Comparison of ENCODE assay signal across 8 mouse cellular contexts in genomic region chr5:77094510-77095491, GRCm38 (mm10). TPM values are rescaled to one million over a fixed set of nuclear protein-coding genes. Genes with fewer than 3 reads are reported as not detected.
DNase-seq lines count a peak whose midpoint lies in the region; ATAC-seq and TF ChIP-seq lines count a peak whose summit lies in the region.

No protein-coding gene starts in this region.

- H3K4me1 ChIP-seq in E14TG2a.4 (replicated peaks; ENCODE audit: low read depth, low read length): peaks cover 22% of the 10 kb centered on the region
- H3K4me1 ChIP-seq in forebrain, embryonic 14.5 days (ENCODE audit: control insufficient read depth, insufficient read depth, low read length): peaks cover 10% of the 10 kb centered on the region
- H3K4me1 ChIP-seq in lung, embryonic 15.5 days: peaks cover 26% of the 10 kb centered on the region
- H3K4me1 ChIP-seq in neural tube, embryonic 15.5 days: peaks cover 14% of the 10 kb centered on the region

- peak; percentile 73 for ATAC-seq in forebrain, embryonic 14.5 days
- peak; percentile 86 for ATAC-seq in lung, embryonic 15.5 days (ENCODE audit: borderline replicate concordance, extremely low read depth, low FRiP score, low TSS enrichment)
- ATAC-seq in neural tube, embryonic 15.5 days (ENCODE audit: low FRiP score): peak; percentile 73

- peaks cover 68% of the 10 kb centered on the region for H3K27me3 ChIP-seq in E14TG2a.4 (ENCODE audit: insufficient read depth, low read length)
- peaks cover 10% of the 10 kb centered on the region; the same call in 1 of the 2 replicates for H3K27me3 ChIP-seq in forebrain, embryonic 14.5 days (replicated peaks; ENCODE audit: control insufficient read depth, insufficient read depth, low read length)
- no peaks in the 10 kb centered on the region for H3K27me3 ChIP-seq in lung, embryonic 15.5 days
- no peaks in the 10 kb centered on the region for H3K27me3 ChIP-seq in neural tube, embryonic 15.5 days (replicated peaks)

- peak overlapping the region; percentile 63 for H3K9ac ChIP-seq in forebrain, embryonic 14.5 days (ENCODE audit: low read length)
- H3K9ac ChIP-seq in lung, embryonic 15.5 days: peak overlapping the region; percentile 61
- H3K9ac ChIP-seq in neural tube, embryonic 15.5 days (replicated peaks): peak overlapping the region; percentile 65

- peak overlapping the region; percentile 90 for H3K4me2 ChIP-seq in forebrain, embryonic 14.5 days (ENCODE audit: low read length)
- H3K4me2 ChIP-seq in lung, embryonic 15.5 days: peak overlapping the region; percentile 94
- peak overlapping the region; percentile 99 for H3K4me2 ChIP-seq in neural tube, embryonic 15.5 days

- TF ChIP-seq CTCF in E14TG2a.4 (conservative IDR thresholded peaks at IDR 0.05; ENCODE audit: low read length): no peak

- WGBS in forebrain, embryonic 14.5 days: under 1% methylated on average over 68 of the region's 69 CpGs
- WGBS in lung, embryonic 15.5 days: under 1% methylated on average over 69 of the region's 69 CpGs
- WGBS in neural tube, embryonic 15.5 days: under 1% methylated on average over 69 of the region's 69 CpGs

- no peak overlapping the region for H3K27ac ChIP-seq in forebrain, embryonic 14.5 days (ENCODE audit: low read depth, low read length)
- H3K27ac ChIP-seq in lung, embryonic 15.5 days: peak overlapping the region; percentile 58
- peak overlapping the region; percentile 79 for H3K27ac ChIP-seq in neural tube, embryonic 15.5 days (replicated peaks)

- intact Hi-C loops in heart, postnatal 25 days (cut with DNase I): no loop called here

- H3K36me3 ChIP-seq in E14TG2a.4 (ENCODE audit: insufficient read depth, low read length): no peaks in the 10 kb centered on the region
- H3K36me3 ChIP-seq in forebrain, embryonic 14.5 days (ENCODE audit: control insufficient read depth, insufficient read depth, low read length): no peaks in the 10 kb centered on the region
- no peaks in the 10 kb centered on the region for H3K36me3 ChIP-seq in lung, embryonic 15.5 days
- no peaks in the 10 kb centered on the region for H3K36me3 ChIP-seq in neural tube, embryonic 15.5 days

- DNase-seq in cerebellum, adult 11-12 months: peak; percentile 27
- peak; percentile 64 for DNase-seq in forebrain, embryonic 14.5 days (ENCODE audit: low spot score)
- DNase-seq in heart, postnatal 25 days (ENCODE audit: low spot score): peak; percentile 65
- peak; percentile 43 to 48 for DNase-seq in layer of hippocampus, adult 18-20 months (ENCODE audit: low spot score in 2 of 2)
- peak; percentile 25 to 34 for DNase-seq in thymus, adult 18-20 months

- peak overlapping the region; percentile 82 for H3K4me3 ChIP-seq in E14TG2a.4 (replicated peaks; ENCODE audit: low read length)
- H3K4me3 ChIP-seq in forebrain, embryonic 14.5 days (ENCODE audit: low read depth, low read length): peak overlapping the region; percentile 52
- peak overlapping the region; percentile 69 for H3K4me3 ChIP-seq in lung, embryonic 15.5 days
- peak overlapping the region; percentile 68 for H3K4me3 ChIP-seq in neural tube, embryonic 15.5 days (replicated peaks)

- H3K9me3 ChIP-seq in E14TG2a.4 (ENCODE audit: low read length): no peaks in the 10 kb centered on the region
- H3K9me3 ChIP-seq in forebrain, embryonic 14.5 days (replicated peaks; ENCODE audit: control insufficient read depth, low read length): no peaks in the 10 kb centered on the region
- no peaks in the 10 kb centered on the region for H3K9me3 ChIP-seq in lung, embryonic 15.5 days
- no peaks in the 10 kb centered on the region for H3K9me3 ChIP-seq in neural tube, embryonic 15.5 days (replicated peaks)

RNA-seq across cellular contexts. Expression of gene Hopx, which starts 20.1 kb away (rescaled TPM):
- 2.7 and 3.4 TPM in 2 replicates for polyA plus RNA-seq in forebrain, embryonic 14.5 days (2014; fragmentation: Nextera tagmentation; extraction: Ambion mirVana)
- 100 to 1,000 TPM; 402 to 442 TPM for total RNA-seq in heart, postnatal 25 days (2021)
- total RNA-seq in layer of hippocampus, adult 18-20 months (2021): 10 to 100 TPM; 82.2 to 84.9 TPM
- polyA plus RNA-seq in lung, embryonic 15.5 days (2015; fragmentation: Nextera tagmentation; extraction: Ambion mirVana): 6.4 and 7.9 TPM in 2 replicates
- polyA plus RNA-seq in neural tube, embryonic 15.5 days (2015; fragmentation: Nextera tagmentation; extraction: Ambion mirVana): 10.9 and 12.2 TPM in 2 replicates
